Mouse (Mus musculus) E14TG2a.4 (cell line): ENCODE data around the gene Ablim1.

Experiments used
- CTCF ChIP-seq: conservative IDR thresholded peaks from 2 replicates; pipeline ENCODE4 v1.5.1; 2014; ENCODE audit warnings: low read length
- NANOG ChIP-seq: IDR thresholded peaks from 2 replicates; pipeline ENCODE4 v1.6.1; 2014; ENCODE audit warnings: borderline replicate concordance, low read length, mixed read lengths
- POU5F1 ChIP-seq: IDR thresholded peaks from 2 replicates; pipeline ENCODE4 v1.6.1; 2014; ENCODE audit warnings: low read length, borderline replicate concordance

DNA sequence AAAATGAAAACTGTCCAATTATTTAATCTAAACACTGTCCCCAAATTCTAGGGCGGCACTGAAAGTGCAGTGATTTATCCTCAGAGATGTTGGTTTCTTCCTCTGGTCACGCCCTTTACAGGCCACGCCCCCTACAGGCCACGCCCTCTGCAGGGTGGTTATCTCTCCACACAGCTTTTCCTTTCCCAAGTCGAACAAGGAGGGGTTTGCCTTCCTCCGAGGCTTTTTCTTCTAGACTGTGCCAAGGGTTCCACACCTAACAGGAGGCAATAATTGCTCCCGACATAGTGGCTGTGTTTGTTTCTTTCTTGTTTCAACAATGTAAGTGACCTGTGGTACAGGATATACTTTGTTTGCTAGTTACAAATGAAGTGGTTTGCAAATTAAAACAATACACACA, 21.0 kb downstream of the Ablim1 start:
- no peak for TF ChIP-seq CTCF
- TF ChIP-seq NANOG, result no peak
- TF ChIP-seq POU5F1, result no peak
